Mouse (Mus musculus) kidney, postnatal 0 days (tissue): ENCODE measurements around the gene Serping1. TPM values are rescaled to one million over a fixed set of nuclear protein-coding genes. Genes with fewer than 3 reads are reported as not detected.

Source experiments
- ATAC-seq: fragments of 200-750 bp; cut with Nextera tagmentation; replicated peaks from 2 replicates; pipeline ENCODE4 v1.8.0; 2017; ENCODE audit warnings: low read depth, moderate number of reproducible peaks, moderate TSS enrichment, moderate library complexity; ENCODE audit not compliant: low FRiP score
- DNase-seq: peaks from one replicate; pipeline ENCODE4 v3.0.0-alpha.2; 2016; ENCODE audit warnings: low spot score
- H3K27ac ChIP-seq: fragments of 300-500 bp; sonication (generic); 2 replicates; pipeline ENCODE4 v1.5.1; 2014; ENCODE audit warnings: mild to moderate bottlenecking
- H3K27me3 ChIP-seq: fragments of 300-500 bp; sonication (generic); 2 replicates; pipeline ENCODE4 v1.6.1; 2014; ENCODE audit warnings: low read length, mixed read lengths; ENCODE audit not compliant: insufficient read depth
- H3K36me3 ChIP-seq: fragments of 300-500 bp; sonication (generic); 2 replicates; pipeline ENCODE4 v1.6.1; 2014; ENCODE audit warnings: low read length, mixed read lengths; ENCODE audit not compliant: insufficient read depth
- H3K4me1 ChIP-seq: fragments of 300-500 bp; sonication (generic); replicated peaks from 2 replicates; pipeline ENCODE4 v1.6.1; 2014; ENCODE audit warnings: antibody characterized with exemption, low read length, mixed read lengths; ENCODE audit not compliant: insufficient read depth
- H3K4me2 ChIP-seq: fragments of 300-500 bp; sonication (generic); 2 replicates; pipeline ENCODE4 v1.6.1; 2014; ENCODE audit warnings: mild to moderate bottlenecking, low read length, moderate library complexity, mixed read lengths
- H3K4me3 ChIP-seq: fragments of 300-500 bp; sonication (generic); replicated peaks from 2 replicates; pipeline ENCODE4 v1.5.1; 2014; ENCODE audit warnings: low read depth, low read length
- H3K9ac ChIP-seq: fragments of 300-500 bp; sonication (generic); 2 replicates; pipeline ENCODE4 v1.6.1; 2014; ENCODE audit warnings: low read depth, low read length
- H3K9me3 ChIP-seq: fragments of 300-500 bp; sonication (generic); replicated peaks from 2 replicates; pipeline ENCODE4 v1.6.1; 2016; ENCODE audit warnings: low read length, inconsistent platforms, mixed read lengths
- CTCF ChIP-seq: IDR thresholded peaks from 2 replicates; pipeline ENCODE4 v1.5.1; 2016; ENCODE audit warnings: antibody characterized with exemption, low read depth, mild to moderate bottlenecking, moderate library complexity
- WGBS: fragments of 180-500 bp; shearing (Covaris S2); extraction: QIAGEN DNeasy Blood & Tissue Kit; methylation state at CpG from one replicate; pipeline ENCODE4 v1.1.7; 2014; 5-methylcytosine and 5-hydroxymethylcytosine counted together
- microRNA counts: library from miRNA; unstranded; fragments of <30 nt; microRNA quantifications from one replicate; lab custom pipeline; 2015
- microRNA-seq: library from miRNA; unstranded; fragments of <30 nt; microRNA quantifications from one replicate; pipeline ENCODE4, GENCODE M21; 2016
- polyA plus RNA-seq: library from polyadenylated mRNA; unstranded; fragments of >200 nt; fragmentation: Nextera tagmentation; extraction: Ambion mirVana; gene quantifications from 2 replicates; pipeline ENCODE4 v1.2.1, GENCODE M21; 2015

Serping1 gene
- polyA plus RNA-seq, 1 experiment from 2014 or later: 156 TPM

DNA sequence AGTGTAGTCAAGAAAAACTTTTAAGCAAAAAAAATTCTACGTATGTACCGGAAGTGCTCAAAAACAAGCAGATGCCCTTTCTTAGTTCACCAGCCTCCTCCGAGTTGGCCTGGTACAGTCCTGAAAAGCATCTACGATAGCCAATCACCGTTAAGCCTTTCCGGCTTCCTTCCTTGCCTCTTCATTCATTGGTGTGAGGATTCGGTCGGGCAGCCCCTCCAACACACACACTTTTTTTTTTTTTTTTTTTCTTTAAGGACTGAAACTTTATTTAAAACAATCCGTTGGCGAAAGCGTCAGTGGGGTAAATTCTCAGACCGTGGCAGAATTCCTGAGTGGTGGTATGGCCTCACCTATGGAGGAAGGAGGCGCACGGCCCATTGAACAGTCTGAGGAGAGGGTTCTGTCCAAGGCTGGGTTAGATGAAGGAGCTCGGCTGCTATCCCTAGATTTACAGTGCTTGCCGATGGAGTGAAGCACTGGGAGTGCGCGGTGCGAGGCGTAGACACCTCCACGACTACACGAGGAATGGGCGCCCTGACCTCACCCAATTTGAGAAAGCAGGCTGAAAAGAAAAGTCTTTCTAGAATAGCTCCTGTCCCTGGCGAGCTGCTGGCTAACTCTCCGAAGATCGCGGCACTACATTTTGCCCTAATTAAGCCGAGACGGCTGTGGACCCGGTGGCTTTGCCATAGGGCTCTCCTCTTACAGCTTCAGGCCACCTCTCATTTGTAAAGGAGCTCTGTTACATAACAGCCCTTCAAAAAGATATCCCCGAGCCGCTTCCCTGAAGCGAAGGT is 59.5 kb downstream of the Serping1 start:
- no peak for TF ChIP-seq CTCF
- Histone ChIP-seq H3K4me2 (peak overlapping the region; percentile 67), H3K9ac (peak overlapping the region; percentile 48), H3K4me1 (peaks cover 4% of the 10 kb centered on the region; the same call in 1 of the 2 replicates), H3K27ac (peak overlapping the region; percentile 98), H3K36me3 (0 out of 2 replicates have a peak, but pooled peaks cover under 1% of the 10 kb centered on the region), H3K9me3 (no peaks in the 10 kb centered on the region), H3K27me3 (no peaks in the 10 kb centered on the region), H3K4me3 (peak overlapping the region; percentile 98)
- DNase-seq (peak; percentile 99), ATAC-seq (peak; percentile 95)
- under 1% methylated on average over 33 of the region's 33 CpGs for WGBS

MicroRNAs within 50 kb of the gene (microRNA counts, 519-probe panel; counts per million panel counts)
- 8,409 counts per million, percentile 100 among the panel's probes with 10 or more counts for microRNA mmu-miR-130a (lab: Ali Mortazavi, UCI)

Small RNAs within 50 kb of the gene (microRNA-seq; reads per million reads assigned to microRNA genes)
- 34,813 reads per million, percentile 98 among the genes with 10 or more reads in this experiment for gene Mir130a

Other genes starting within 250 kb of the Serping1 start
- gene Ctnnd1, start 124.7 kb downstream of the Serping1 start, polyA plus RNA-seq: 35.0 and 37.4 TPM in 2 replicates
- gene Btbd18, start 116.4 kb downstream of the Serping1 start, polyA plus RNA-seq: 0.09 and 0.18 TPM in 2 replicates
- gene Selenoh, start 104.7 kb downstream of the Serping1 start, polyA plus RNA-seq: 243 and 244 TPM in 2 replicates
- gene Gm28635, start 97.4 kb downstream of the Serping1 start, polyA plus RNA-seq: not detected in 2 replicates
- 33.3 and 34.6 TPM in 2 replicates for gene Med19, start 97.0 kb downstream of the Serping1 start, polyA plus RNA-seq
- 189 and 199 TPM in 2 replicates for gene Tmx2, start 96.3 kb downstream of the Serping1 start, polyA plus RNA-seq
- 25.9 and 29.2 TPM in 2 replicates for gene Zdhhc5, start 60.3 kb downstream of the Serping1 start, polyA plus RNA-seq
- gene Clp1, start 48.1 kb downstream of the Serping1 start, polyA plus RNA-seq: 24.5 and 26.0 TPM in 2 replicates
- 4.1 TPM in 2 replicates for gene Ypel4, start 41.4 kb downstream of the Serping1 start, polyA plus RNA-seq
- 8.7 and 9.3 TPM in 2 replicates for gene Gm19426, start 31.8 kb downstream of the Serping1 start, polyA plus RNA-seq
- 30.5 and 33.9 TPM in 2 replicates for gene Ube2l6, start 23.4 kb upstream of the Serping1 start, polyA plus RNA-seq
- 0.36 and 0.37 TPM in 2 replicates for gene Smtnl1, start 47.2 kb upstream of the Serping1 start, polyA plus RNA-seq
- gene Timm10, start 51.6 kb upstream of the Serping1 start, polyA plus RNA-seq: 63.6 and 71.1 TPM in 2 replicates
- 8.3 and 8.5 TPM in 2 replicates for gene Slc43a1, start 63.4 kb upstream of the Serping1 start, polyA plus RNA-seq
- gene Rtn4rl2, start 111.3 kb upstream of the Serping1 start, polyA plus RNA-seq: 1.1 and 1.3 TPM in 2 replicates
- 36.7 and 41.4 TPM in 2 replicates for gene Slc43a3, start 161.1 kb upstream of the Serping1 start, polyA plus RNA-seq
- gene Prg2, start 205.0 kb upstream of the Serping1 start, polyA plus RNA-seq: not detected in 2 replicates
- gene Prg3, start 212.8 kb upstream of the Serping1 start, polyA plus RNA-seq: not detected in 2 replicates